8 mouse cellular contexts compared by ENCODE assay signal in genomic region chr6:11926082-11926595, GRCm38 (mm10). TPM values are rescaled to one million over a fixed set of nuclear protein-coding genes. Genes with fewer than 3 reads are reported as not detected.
A peak's percentile ranks its signal among the peaks of the same experiment; 100 is the strongest.
DNase-seq lines count a peak whose midpoint lies in the region; ATAC-seq and TF ChIP-seq lines count a peak whose summit lies in the region.

No protein-coding gene starts in this region.

- H3K4me1 ChIP-seq in forebrain, embryonic 13.5 days = peaks cover 32% of the 10 kb centered on the region
- peaks cover 32% of the 10 kb centered on the region for H3K4me1 ChIP-seq in hindbrain, embryonic 15.5 days (replicated peaks)
- peaks cover 20% of the 10 kb centered on the region for H3K4me1 ChIP-seq in limb, embryonic 12.5 days (replicated peaks)
- H3K4me1 ChIP-seq in midbrain, embryonic 13.5 days (replicated peaks) = peaks cover 28% of the 10 kb centered on the region

- WGBS in forebrain, embryonic 13.5 days = 0% methylated on average over 31 of the region's 40 CpGs
- under 1% methylated on average over 37 of the region's 40 CpGs for WGBS in hindbrain, embryonic 15.5 days
- WGBS in limb, embryonic 12.5 days = 0% methylated on average over 25 of the region's 40 CpGs
- WGBS in midbrain, embryonic 13.5 days = under 1% methylated on average over 40 of the region's 40 CpGs

- DNase-seq in cerebellum, adult 11 months = no peak
- peak; percentile 80 for DNase-seq in brain, embryonic 14.5 days (ENCODE audit: low read depth)
- peak; percentile 11 to 26 for DNase-seq in spleen, postnatal 14 days (ENCODE audit: low spot score in 2 of 2)

- H3K4me2 ChIP-seq in forebrain, embryonic 13.5 days = peak overlapping the region; percentile 77
- peak overlapping the region; percentile 80 for H3K4me2 ChIP-seq in hindbrain, embryonic 15.5 days
- H3K4me2 ChIP-seq in limb, embryonic 12.5 days = peak overlapping the region; percentile 72
- peak overlapping the region; percentile 67 for H3K4me2 ChIP-seq in midbrain, embryonic 13.5 days (replicated peaks)

- H3K27me3 ChIP-seq in forebrain, embryonic 13.5 days = no peaks in the 10 kb centered on the region
- no peaks in the 10 kb centered on the region for H3K27me3 ChIP-seq in hindbrain, embryonic 15.5 days
- H3K27me3 ChIP-seq in limb, embryonic 12.5 days = no peaks in the 10 kb centered on the region
- H3K27me3 ChIP-seq in midbrain, embryonic 13.5 days = no peaks in the 10 kb centered on the region

- H3K27ac ChIP-seq in forebrain, embryonic 13.5 days = peak overlapping the region; percentile 98
- peak overlapping the region; percentile 99 for H3K27ac ChIP-seq in hindbrain, embryonic 15.5 days (replicated peaks)
- peak overlapping the region; percentile 99 for H3K27ac ChIP-seq in limb, embryonic 12.5 days
- peak overlapping the region; percentile 99 for H3K27ac ChIP-seq in midbrain, embryonic 13.5 days

- TF ChIP-seq POLR2A in brain, embryonic 14.5 days (IDR thresholded peaks at IDR 0.05; ENCODE audit: borderline replicate concordance, extremely low read depth, insufficient read depth, insufficient read length, poor library complexity, severe bottlenecking) = no peak

- no peaks in the 10 kb centered on the region for H3K9me3 ChIP-seq in forebrain, embryonic 13.5 days (replicated peaks)
- no peaks in the 10 kb centered on the region for H3K9me3 ChIP-seq in hindbrain, embryonic 15.5 days
- 0 out of 2 replicates have a peak, but pooled peaks cover 2% of the 10 kb centered on the region for H3K9me3 ChIP-seq in limb, embryonic 12.5 days
- H3K9me3 ChIP-seq in midbrain, embryonic 13.5 days = 0 out of 2 replicates have a peak, but pooled peaks cover 3% of the 10 kb centered on the region

- peak overlapping the region; percentile 82 for H3K4me3 ChIP-seq in forebrain, embryonic 13.5 days
- peak overlapping the region; percentile 87 for H3K4me3 ChIP-seq in hindbrain, embryonic 15.5 days
- peak overlapping the region; percentile 83 for H3K4me3 ChIP-seq in limb, embryonic 12.5 days (replicated peaks)
- H3K4me3 ChIP-seq in midbrain, embryonic 13.5 days (replicated peaks) = peak overlapping the region; percentile 77

- peak overlapping the region; percentile 96 for H3K9ac ChIP-seq in forebrain, embryonic 13.5 days
- H3K9ac ChIP-seq in hindbrain, embryonic 15.5 days = peak overlapping the region; percentile 92
- peak overlapping the region; percentile 98 for H3K9ac ChIP-seq in limb, embryonic 12.5 days (replicated peaks)
- peak overlapping the region; percentile 95 for H3K9ac ChIP-seq in midbrain, embryonic 13.5 days (replicated peaks)

- ATAC-seq in cerebellum, adult (ENCODE audit: insufficient number of reproducible peaks, low FRiP score, low TSS enrichment) = peak; percentile 41; the same call in 1 of the 2 replicates
- peak; percentile 90 for ATAC-seq in forebrain, embryonic 13.5 days
- peak; percentile 89 for ATAC-seq in hindbrain, embryonic 15.5 days (ENCODE audit: low FRiP score, low read depth)
- ATAC-seq in limb, embryonic 12.5 days (ENCODE audit: insufficient number of reproducible peaks, insufficient read depth, low FRiP score, low TSS enrichment, low read depth) = peak; percentile 86
- ATAC-seq in midbrain, embryonic 13.5 days = peak; percentile 91

- H3K36me3 ChIP-seq in forebrain, embryonic 13.5 days (ENCODE audit: poor library complexity, severe bottlenecking) = peaks cover 17% of the 10 kb centered on the region
- H3K36me3 ChIP-seq in hindbrain, embryonic 15.5 days = peaks cover 13% of the 10 kb centered on the region
- H3K36me3 ChIP-seq in limb, embryonic 12.5 days = peaks cover 18% of the 10 kb centered on the region
- peaks cover 10% of the 10 kb centered on the region for H3K36me3 ChIP-seq in midbrain, embryonic 13.5 days

- no peak for TF ChIP-seq CTCF in brain, embryonic 14.5 days (IDR thresholded peaks at IDR 0.05; ENCODE audit: borderline replicate concordance, extremely low read depth, insufficient read depth, insufficient read length)

RNA-seq across cellular contexts. Expression of gene Phf14, which starts 18.5 kb away (rescaled TPM):
- polyA plus RNA-seq in brain, embryonic 14.5 days (2012; rRNA removed) = 77.5 and 88.7 TPM in 2 replicates
- 97.6 and 109 TPM in 2 replicates for polyA plus RNA-seq in forebrain, embryonic 13.5 days (2015; fragmentation: Nextera tagmentation; extraction: Ambion mirVana)
- 82.0 and 84.7 TPM in 2 replicates for polyA plus RNA-seq in hindbrain, embryonic 15.5 days (2015; fragmentation: Nextera tagmentation; extraction: Ambion mirVana)
- polyA plus RNA-seq in limb, embryonic 12.5 days (2016; fragmentation: Nextera tagmentation; extraction: Ambion mirVana) = 105 and 111 TPM in 2 replicates
- polyA plus RNA-seq in midbrain, embryonic 13.5 days (2015; fragmentation: Nextera tagmentation; extraction: Ambion mirVana) = 103 and 116 TPM in 2 replicates

RNA-seq across cellular contexts. Expression of gene Ndufa4, which starts 18.8 kb away (rescaled TPM):
- 596 and 756 TPM in 2 replicates for polyA plus RNA-seq in brain, embryonic 14.5 days (2012; rRNA removed)
- 827 and 904 TPM in 2 replicates for polyA plus RNA-seq in forebrain, embryonic 13.5 days (2015; fragmentation: Nextera tagmentation; extraction: Ambion mirVana)
- 1,171 and 1,309 TPM in 2 replicates for polyA plus RNA-seq in hindbrain, embryonic 15.5 days (2015; fragmentation: Nextera tagmentation; extraction: Ambion mirVana)
- 793 and 818 TPM in 2 replicates for polyA plus RNA-seq in limb, embryonic 12.5 days (2016; fragmentation: Nextera tagmentation; extraction: Ambion mirVana)
- polyA plus RNA-seq in midbrain, embryonic 13.5 days (2015; fragmentation: Nextera tagmentation; extraction: Ambion mirVana) = 924 and 929 TPM in 2 replicates

Comparison
In these comparisons a context has a peak if more than half of its experiments do, and no peak if none do; other contexts are left out.
1. ATAC-seq: peak in every context shown above with its lines; median percentile 91 in midbrain, embryonic 13.5 days; 90 in forebrain, embryonic 13.5 days; 89 in hindbrain, embryonic 15.5 days; 86 in limb, embryonic 12.5 days; 41 in cerebellum, adult.